31 mouse cellular contexts compared by ENCODE assay signal in the genomic region with DNA sequence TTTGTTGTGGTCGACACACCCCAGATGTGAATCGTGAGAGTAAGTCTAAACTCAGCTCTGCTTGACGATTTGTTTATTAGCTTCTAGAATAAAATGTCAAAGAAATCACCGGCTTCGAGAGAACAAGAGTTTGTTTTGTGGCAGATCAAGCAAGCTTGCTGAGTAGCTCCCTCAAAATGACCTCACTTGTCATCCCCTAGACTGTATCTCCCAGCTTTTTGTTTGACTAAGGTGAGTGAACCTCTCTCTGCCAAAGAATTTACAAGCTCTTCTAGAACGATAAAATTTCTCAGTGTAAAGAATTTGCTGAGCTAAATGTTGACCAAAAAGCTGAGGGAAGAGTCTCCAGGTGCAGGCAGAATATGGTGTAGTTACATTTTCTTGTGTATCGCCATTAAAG.
"Had no signal": no experiment of that assay in that cellular context is flagged by ENCODE, and none has a peak within 500 bp of the region (broad histone marks: within the 10 kb centered on the region; RNA-seq: fewer than 3 reads in every experiment).

No protein-coding gene starts in this region.

- H3K9ac ChIP-seq: limb, embryonic 12.5 days; limb, embryonic 13.5 days; limb, embryonic 15.5 days; liver, embryonic 12.5 days; liver, embryonic 13.5 days; liver, embryonic 14.5 days; liver, embryonic 15.5 days; liver, postnatal 0 days; lung, embryonic 14.5 days; lung, embryonic 15.5 days; midbrain, embryonic 12.5 days; midbrain, embryonic 13.5 days; midbrain, embryonic 15.5 days had no signal

- H3K27ac ChIP-seq: limb, embryonic 10.5 days; limb, embryonic 12.5 days; limb, embryonic 13.5 days; limb, embryonic 15.5 days; liver, embryonic 12.5 days; liver, embryonic 13.5 days; liver, embryonic 14.5 days; liver, embryonic 15.5 days; lung, embryonic 15.5 days; macrophage; midbrain, embryonic 10.5 days; midbrain, embryonic 12.5 days; midbrain, embryonic 13.5 days; midbrain, embryonic 15.5 days had no signal

- H3K36me3 ChIP-seq: limb, embryonic 10.5 days; limb, embryonic 12.5 days; limb, embryonic 13.5 days; limb, embryonic 15.5 days; liver, embryonic 12.5 days; liver, embryonic 13.5 days; liver, embryonic 15.5 days; lung, embryonic 15.5 days; midbrain, embryonic 10.5 days; midbrain, embryonic 12.5 days; midbrain, embryonic 13.5 days; midbrain, embryonic 15.5 days had no signal

- H3K4me2 ChIP-seq: limb, embryonic 12.5 days; limb, embryonic 13.5 days; limb, embryonic 15.5 days; liver, embryonic 11.5 days; liver, embryonic 12.5 days; liver, embryonic 13.5 days; liver, embryonic 15.5 days; lung, embryonic 14.5 days; lung, embryonic 15.5 days; midbrain, embryonic 11.5 days; midbrain, embryonic 12.5 days; midbrain, embryonic 13.5 days; midbrain, embryonic 15.5 days had no signal

- DNase-seq: left cerebral cortex, postnatal 4 days; liver; liver, embryonic 13.5 days; liver, postnatal 0 days; lung, adult 18-20 months; lung, adult 2 months; lung, embryonic 14.5 days; lung, postnatal 10 days; lung, postnatal 14 days; lung, postnatal 36 days; lung, postnatal 4 days; midbrain, embryonic 14.5 days had no signal

- H3K4me1 ChIP-seq: limb, embryonic 10.5 days; limb, embryonic 12.5 days; limb, embryonic 15.5 days; liver, embryonic 12.5 days; liver, embryonic 13.5 days; liver, embryonic 15.5 days; lung, embryonic 15.5 days; megakaryocyte, embryonic 14.5 days; midbrain, embryonic 10.5 days; midbrain, embryonic 12.5 days; midbrain, embryonic 13.5 days; midbrain, embryonic 15.5 days had no signal

- H3K9me3 ChIP-seq: limb, embryonic 10.5 days; limb, embryonic 15.5 days; liver, embryonic 15.5 days; lung, embryonic 15.5 days; midbrain, embryonic 12.5 days; midbrain, embryonic 15.5 days had no signal

- ATAC-seq: liver, embryonic 12.5 days; liver, postnatal 0 days; lung, postnatal 0 days; midbrain, embryonic 13.5 days; midbrain, embryonic 15.5 days; midbrain, embryonic 16.5 days had no signal

- H3K27me3 ChIP-seq: limb, embryonic 12.5 days; limb, embryonic 13.5 days; limb, embryonic 15.5 days; liver, embryonic 12.5 days; liver, embryonic 13.5 days; liver, embryonic 15.5 days; lung, embryonic 15.5 days; megakaryocyte, embryonic 14.5 days; midbrain, embryonic 12.5 days; midbrain, embryonic 13.5 days; midbrain, embryonic 15.5 days had no signal

- H3K4me3 ChIP-seq: limb, embryonic 10.5 days; limb, embryonic 12.5 days; limb, embryonic 13.5 days; limb, embryonic 15.5 days; liver, embryonic 12.5 days; liver, embryonic 13.5 days; liver, embryonic 15.5 days; lung, embryonic 15.5 days; megakaryocyte, embryonic 14.5 days; midbrain, embryonic 10.5 days; midbrain, embryonic 12.5 days; midbrain, embryonic 13.5 days; midbrain, embryonic 15.5 days; myocyte had no signal
